15 mouse cellular contexts compared by ENCODE assay signal in the genomic region with DNA sequence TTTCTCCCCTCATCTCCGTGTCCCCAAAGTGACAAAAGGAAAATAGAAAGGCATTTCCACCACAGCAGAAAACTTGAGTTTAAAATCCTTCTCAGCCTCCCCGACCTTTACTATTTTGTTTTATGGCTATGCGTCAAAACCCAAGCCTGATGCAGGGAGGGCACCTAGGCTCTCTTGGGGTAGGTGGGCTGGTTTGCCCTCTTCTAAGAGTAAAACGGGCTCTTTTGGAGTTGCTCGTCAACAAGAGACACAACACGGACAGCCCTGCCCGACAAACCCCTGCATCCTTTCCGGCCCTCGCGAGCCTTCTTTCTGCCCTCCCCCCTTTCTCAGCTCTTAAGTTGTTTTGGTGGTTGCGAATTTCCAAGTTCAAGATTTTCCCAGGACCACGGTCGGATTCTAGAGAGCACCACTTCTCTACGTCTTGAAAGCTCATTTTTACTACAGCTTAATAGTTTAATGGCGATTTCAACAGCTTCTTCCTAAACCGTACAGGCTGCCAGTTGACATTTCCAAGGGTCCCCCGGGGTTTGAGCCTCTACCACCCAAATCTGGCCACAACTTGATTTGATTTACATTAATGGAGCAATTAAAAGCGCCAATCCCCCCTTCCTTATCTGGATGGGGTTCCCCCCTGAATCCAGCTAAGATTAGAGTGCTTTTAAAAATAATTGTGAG. TPM values are rescaled to one million over a fixed set of nuclear protein-coding genes. Genes with fewer than 3 reads are reported as not detected.
DNase-seq lines count a peak whose midpoint lies in the region; ATAC-seq and TF ChIP-seq lines count a peak whose summit lies in the region.
"Had no signal": no experiment of that assay in that cellular context is flagged by ENCODE, and none has a peak within 500 bp of the region (broad histone marks: within the 10 kb centered on the region; RNA-seq: fewer than 3 reads in every experiment).

No protein-coding gene starts in this region.

- H3K9ac ChIP-seq in forebrain, postnatal 0 days: no peak overlapping the region
- no peak overlapping the region for H3K9ac ChIP-seq in midbrain, postnatal 0 days (replicated peaks; ENCODE audit: low read length, poor library complexity, severe bottlenecking)
- no peak overlapping the region for H3K9ac ChIP-seq in hindbrain, embryonic 16.5 days (ENCODE audit: low read depth, low read length)
- H3K9ac ChIP-seq in neural tube, embryonic 12.5 days: peak overlapping the region; percentile 26; the same call in 1 of the 2 replicates
- no peak overlapping the region for H3K9ac ChIP-seq in kidney, embryonic 14.5 days (ENCODE audit: low read depth, low read length)
- H3K9ac ChIP-seq: kidney, embryonic 15.5 days had no signal

- H3K27me3 ChIP-seq in forebrain, embryonic 10.5 days (ENCODE audit: poor library complexity, severe bottlenecking): peaks cover 100% of the 10 kb centered on the region
- H3K27me3 ChIP-seq in forebrain, postnatal 0 days (ENCODE audit: insufficient read depth, low read length): peaks cover 94% of the 10 kb centered on the region
- H3K27me3 ChIP-seq in midbrain, embryonic 10.5 days (ENCODE audit: low read depth, poor library complexity, severe bottlenecking): peaks cover 100% of the 10 kb centered on the region
- peaks cover 78% of the 10 kb centered on the region for H3K27me3 ChIP-seq in midbrain, postnatal 0 days (ENCODE audit: insufficient read depth, low read length)
- peaks cover 42% of the 10 kb centered on the region for H3K27me3 ChIP-seq in hindbrain, embryonic 16.5 days (replicated peaks; ENCODE audit: control insufficient read depth, insufficient read depth, low read length)
- peaks cover 69% of the 10 kb centered on the region for H3K27me3 ChIP-seq in neural tube, embryonic 12.5 days (replicated peaks)
- peaks cover 98% of the 10 kb centered on the region for H3K27me3 ChIP-seq in kidney, embryonic 14.5 days (ENCODE audit: control insufficient read depth, insufficient read depth, low read length)

- H3K9me3 ChIP-seq in forebrain, embryonic 10.5 days: no peaks in the 10 kb centered on the region
- H3K9me3 ChIP-seq in forebrain, postnatal 0 days (ENCODE audit: low read length): no peaks in the 10 kb centered on the region
- H3K9me3 ChIP-seq in midbrain, embryonic 10.5 days (replicated peaks): no peaks in the 10 kb centered on the region
- H3K9me3 ChIP-seq in midbrain, postnatal 0 days (ENCODE audit: low read length): no peaks in the 10 kb centered on the region
- H3K9me3 ChIP-seq in hindbrain, embryonic 16.5 days (ENCODE audit: control insufficient read depth, low read length): no peaks in the 10 kb centered on the region
- H3K9me3 ChIP-seq in neural tube, embryonic 12.5 days: no peaks in the 10 kb centered on the region
- H3K9me3 ChIP-seq in kidney, embryonic 14.5 days (ENCODE audit: control insufficient read depth, low read length): no peaks in the 10 kb centered on the region
- H3K9me3 ChIP-seq: kidney, embryonic 15.5 days had no signal

- 2% methylated on average over 18 of the region's 18 CpGs for WGBS in forebrain, embryonic 10.5 days
- 4% methylated on average over 18 of the region's 18 CpGs for WGBS in forebrain, postnatal 0 days
- 2% methylated on average over 18 of the region's 18 CpGs for WGBS in midbrain, embryonic 10.5 days
- 4% methylated on average over 18 of the region's 18 CpGs for WGBS in midbrain, postnatal 0 days
- 5% methylated on average over 18 of the region's 18 CpGs for WGBS in hindbrain, embryonic 16.5 days
- WGBS in neural tube, embryonic 12.5 days: 2% methylated on average over 18 of the region's 18 CpGs
- WGBS in kidney, embryonic 14.5 days: 2% methylated on average over 18 of the region's 18 CpGs

- H3K36me3 ChIP-seq in forebrain, embryonic 10.5 days (replicated peaks): no peaks in the 10 kb centered on the region
- no peaks in the 10 kb centered on the region for H3K36me3 ChIP-seq in forebrain, postnatal 0 days (ENCODE audit: insufficient read depth)
- no peaks in the 10 kb centered on the region for H3K36me3 ChIP-seq in midbrain, embryonic 10.5 days
- no peaks in the 10 kb centered on the region for H3K36me3 ChIP-seq in midbrain, postnatal 0 days (ENCODE audit: insufficient read depth, low read length)
- H3K36me3 ChIP-seq in hindbrain, embryonic 16.5 days (ENCODE audit: control insufficient read depth, insufficient read depth, low read length): no peaks in the 10 kb centered on the region
- no peaks in the 10 kb centered on the region for H3K36me3 ChIP-seq in neural tube, embryonic 12.5 days
- H3K36me3 ChIP-seq in kidney, embryonic 14.5 days (ENCODE audit: control insufficient read depth, insufficient read depth, low read length): no peaks in the 10 kb centered on the region
- H3K36me3 ChIP-seq: kidney, embryonic 15.5 days had no signal

- no peak overlapping the region for H3K4me2 ChIP-seq in forebrain, postnatal 0 days (ENCODE audit: low read depth)
- no peak overlapping the region for H3K4me2 ChIP-seq in midbrain, postnatal 0 days (ENCODE audit: low read depth, low read length, poor library complexity, severe bottlenecking)
- H3K4me2 ChIP-seq in hindbrain, embryonic 16.5 days (ENCODE audit: low read length): peak overlapping the region; percentile 3; the same call in 1 of the 2 replicates
- peak overlapping the region; percentile 77 for H3K4me2 ChIP-seq in neural tube, embryonic 12.5 days (replicated peaks)
- H3K4me2 ChIP-seq in kidney, embryonic 14.5 days (replicated peaks; ENCODE audit: low read depth, low read length): no peak overlapping the region
- H3K4me2 ChIP-seq: kidney, embryonic 15.5 days had no signal

- H3K4me3 ChIP-seq in forebrain, embryonic 10.5 days: peak overlapping the region; percentile 39
- H3K4me3 ChIP-seq in forebrain, postnatal 0 days (ENCODE audit: low read depth, low read length): no peak overlapping the region
- H3K4me3 ChIP-seq in midbrain, embryonic 10.5 days: peak overlapping the region; percentile 39
- H3K4me3 ChIP-seq in midbrain, postnatal 0 days (ENCODE audit: low read depth, low read length): no peak overlapping the region
- H3K4me3 ChIP-seq in hindbrain, embryonic 16.5 days (ENCODE audit: low read length): no peak overlapping the region
- peak overlapping the region; percentile 11 for H3K4me3 ChIP-seq in neural tube, embryonic 12.5 days
- H3K4me3 ChIP-seq in kidney, embryonic 14.5 days (ENCODE audit: low read length): no peak overlapping the region
- H3K4me3 ChIP-seq: myocyte had no signal

- no peak for DNase-seq in forebrain, embryonic 10.5 days (ENCODE audit: extremely low spot score, low spot score)
- DNase-seq in forebrain, postnatal 0 days: no peak
- DNase-seq in midbrain, embryonic 10.5 days (ENCODE audit: low spot score): peak; percentile 38
- no peak for DNase-seq in midbrain, postnatal 0 days (ENCODE audit: low spot score)
- DNase-seq in thymus, postnatal 0 days (ENCODE audit: low spot score): no peak
- DNase-seq: adrenal gland, postnatal 25 days; lung, postnatal 14 days; right cerebral cortex, adult 18-20 months; thymus, postnatal 14 days had no signal

- no peak for ATAC-seq in forebrain, postnatal 0 days
- ATAC-seq in midbrain, postnatal 0 days (ENCODE audit: low FRiP score): no peak
- ATAC-seq in hindbrain, embryonic 16.5 days: no peak
- ATAC-seq in neural tube, embryonic 12.5 days (ENCODE audit: low FRiP score, low read depth): no peak
- ATAC-seq in kidney, embryonic 14.5 days (ENCODE audit: low FRiP score, low TSS enrichment): no peak

- no peak for TF ChIP-seq CTCF in forebrain, postnatal 0 days (IDR thresholded peaks at IDR 0.05; ENCODE audit: low read depth)
- no peak for TF ChIP-seq CTCF in midbrain, postnatal 0 days (IDR thresholded peaks at IDR 0.05)

- peak overlapping the region; percentile 40; the same call in 1 of the 2 replicates for H3K27ac ChIP-seq in forebrain, embryonic 10.5 days
- H3K27ac ChIP-seq in forebrain, postnatal 0 days (ENCODE audit: low read depth, low read length): no peak overlapping the region
- no peak overlapping the region; the same call in 1 of the 2 replicates for H3K27ac ChIP-seq in midbrain, embryonic 10.5 days (replicated peaks)
- no peak overlapping the region for H3K27ac ChIP-seq in midbrain, postnatal 0 days (ENCODE audit: low read depth, low read length)
- no peak overlapping the region for H3K27ac ChIP-seq in hindbrain, embryonic 16.5 days (ENCODE audit: low read depth, low read length)
- H3K27ac ChIP-seq in neural tube, embryonic 12.5 days: no peak overlapping the region
- H3K27ac ChIP-seq in kidney, embryonic 14.5 days (ENCODE audit: low read depth, low read length): no peak overlapping the region
- H3K27ac ChIP-seq: kidney, embryonic 15.5 days had no signal

- peaks cover 85% of the 10 kb centered on the region for H3K4me1 ChIP-seq in forebrain, embryonic 10.5 days
- H3K4me1 ChIP-seq in forebrain, postnatal 0 days (ENCODE audit: insufficient read depth): no peaks in the 10 kb centered on the region
- H3K4me1 ChIP-seq in midbrain, embryonic 10.5 days: peaks cover 85% of the 10 kb centered on the region
- no peaks in the 10 kb centered on the region for H3K4me1 ChIP-seq in midbrain, postnatal 0 days (ENCODE audit: insufficient read depth, low read length)
- peaks cover 12% of the 10 kb centered on the region for H3K4me1 ChIP-seq in hindbrain, embryonic 16.5 days (ENCODE audit: control insufficient read depth, insufficient read depth, low read depth, low read length)
- H3K4me1 ChIP-seq in neural tube, embryonic 12.5 days: peaks cover 61% of the 10 kb centered on the region
- H3K4me1 ChIP-seq in kidney, embryonic 14.5 days (ENCODE audit: control insufficient read depth, insufficient read depth, low read length): peaks cover 7% of the 10 kb centered on the region

RNA-seq across cellular contexts. Expression of gene Msx2, which starts 6.5 kb away (rescaled TPM):
- 17.3 and 19.7 TPM in 2 replicates for polyA plus RNA-seq in forebrain, embryonic 10.5 days (2016; fragmentation: Nextera tagmentation; extraction: Ambion mirVana)
- 0.31 and 0.71 TPM in 2 replicates for total RNA-seq in forebrain, postnatal 0 days (2014; rRNA removed)
- polyA plus RNA-seq in forebrain, postnatal 0 days (2015; fragmentation: Nextera tagmentation; extraction: Ambion mirVana): 0.54 and 0.71 TPM in 2 replicates
- polyA plus RNA-seq in midbrain, embryonic 10.5 days (2016; fragmentation: Nextera tagmentation; extraction: Ambion mirVana): 18.3 and 23.2 TPM in 2 replicates
- 0.71 and 2.2 TPM in 2 replicates for total RNA-seq in midbrain, postnatal 0 days (2014; rRNA removed)
- 0.23 and 0.39 TPM in 2 replicates for polyA plus RNA-seq in midbrain, postnatal 0 days (2015; fragmentation: Nextera tagmentation; extraction: Ambion mirVana)
- polyA plus RNA-seq in hindbrain, embryonic 16.5 days (2015; fragmentation: Nextera tagmentation; extraction: Ambion mirVana): 2.4 and 2.8 TPM in 2 replicates
- polyA plus RNA-seq in neural tube, embryonic 12.5 days (2016; fragmentation: Nextera tagmentation; extraction: Ambion mirVana): 11.3 and 15.0 TPM in 2 replicates
- 0.07 TPM in 1 of 2 replicates, not detected in the other for polyA plus RNA-seq in thymus, postnatal 0 days (2015; fragmentation: Nextera tagmentation; extraction: Ambion mirVana)
- 0.73 and 1.2 TPM in 2 replicates for polyA plus RNA-seq in kidney, embryonic 14.5 days (2014; fragmentation: Nextera tagmentation; extraction: Ambion mirVana)
- total RNA-seq: granulocyte monocyte progenitor cell, adult 5-6 weeks had no signal

Comparison
In these comparisons a context has a peak if more than half of its experiments do, and no peak if none do; other contexts are left out.
1. H3K4me3 ChIP-seq: peak in forebrain, embryonic 10.5 days (single experiment), midbrain, embryonic 10.5 days (single experiment) and neural tube, embryonic 12.5 days (single experiment); none in forebrain, postnatal 0 days (single experiment), midbrain, postnatal 0 days (single experiment), hindbrain, embryonic 16.5 days (single experiment) and kidney, embryonic 14.5 days (single experiment).
2. H3K4me2 ChIP-seq: peak in hindbrain, embryonic 16.5 days (single experiment) and neural tube, embryonic 12.5 days (single experiment); none in forebrain, postnatal 0 days (single experiment), midbrain, postnatal 0 days (single experiment) and kidney, embryonic 14.5 days (single experiment).